Mouse (Mus musculus): ENCODE results near the gene Hmcn1. TPM values are rescaled to one million over a fixed set of nuclear protein-coding genes. Genes with fewer than 3 reads are reported as not detected.
A peak's percentile ranks its signal among the peaks of the same experiment; 100 is the strongest.

The Hmcn1 gene
- total and polyA plus RNA-seq, 2 experiments from 2014 or later = 1.2 to 2.5 TPM

GRCm38 (mm10) chr1:150682044-150682443 lies 311.2 kb downstream of the Hmcn1 start:
- WGBS = 87% methylated on average over 6 of the region's 6 CpGs
- no peaks in the 10 kb centered on the region for H3K27me3 ChIP-seq (ENCODE audit: insufficient read depth, low read length)
- no peaks in the 10 kb centered on the region for H3K9me3 ChIP-seq (ENCODE audit: low read length)
- H3K4me2 ChIP-seq (ENCODE audit: low read depth, low read length, poor library complexity, severe bottlenecking) = no peak overlapping the region
- H3K4me3 ChIP-seq (ENCODE audit: low read depth, low read length) = no peak overlapping the region
- no peaks in the 10 kb centered on the region for H3K36me3 ChIP-seq (ENCODE audit: insufficient read depth, low read length)
- no peak overlapping the region for H3K9ac ChIP-seq (replicated peaks; ENCODE audit: low read length, poor library complexity, severe bottlenecking)
- DNase-seq (ENCODE audit: low spot score) (no peak), ATAC-seq (ENCODE audit: low FRiP score) (no peak)
- peak overlapping the region; percentile 27; the same call in 1 of the 2 replicates for H3K27ac ChIP-seq (ENCODE audit: low read depth, low read length)
- H3K4me1 ChIP-seq (ENCODE audit: insufficient read depth, low read length) = no peaks in the 10 kb centered on the region
- TF ChIP-seq CTCF (IDR thresholded peaks at IDR 0.05) = no peak

DNA sequence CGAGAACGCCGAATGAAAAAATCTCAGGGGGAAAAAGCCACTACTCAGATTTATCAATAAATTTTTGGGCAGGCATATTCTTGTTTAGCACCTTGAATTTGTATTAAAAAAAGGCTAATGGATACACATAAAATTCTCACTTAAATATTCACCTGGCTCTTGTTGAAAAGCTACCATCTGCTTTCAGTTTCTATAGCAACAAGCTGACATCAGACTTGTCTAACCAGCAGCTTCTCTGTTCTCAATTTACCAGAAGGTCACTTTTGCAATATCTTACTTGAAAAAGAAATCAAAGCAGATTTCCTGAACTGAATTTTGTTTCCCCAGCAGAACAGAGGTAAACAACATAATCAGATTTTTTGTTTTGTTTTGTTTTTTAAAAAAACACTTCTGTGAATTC lies 311.8 kb downstream of the Hmcn1 start:
- H3K27ac ChIP-seq (ENCODE audit: low read depth, low read length) = peak overlapping the region; percentile 27; the same call in 1 of the 2 replicates
- H3K36me3 ChIP-seq (ENCODE audit: insufficient read depth, low read length) = no peaks in the 10 kb centered on the region
- H3K4me3 ChIP-seq (ENCODE audit: low read depth, low read length) = no peak overlapping the region
- no peak overlapping the region for H3K4me2 ChIP-seq (ENCODE audit: low read depth, low read length, poor library complexity, severe bottlenecking)
- WGBS = 61% methylated on average over 3 of the region's 3 CpGs
- H3K9me3 ChIP-seq (ENCODE audit: low read length) = no peaks in the 10 kb centered on the region
- no peaks in the 10 kb centered on the region for H3K4me1 ChIP-seq (ENCODE audit: insufficient read depth, low read length)
- no peak for ATAC-seq (ENCODE audit: low FRiP score)
- H3K9ac ChIP-seq (replicated peaks; ENCODE audit: low read length, poor library complexity, severe bottlenecking) = no peak overlapping the region
- DNase-seq (ENCODE audit: low spot score) = peak; percentile 37
- no peak for TF ChIP-seq CTCF (IDR thresholded peaks at IDR 0.05)
- no peaks in the 10 kb centered on the region for H3K27me3 ChIP-seq (ENCODE audit: insufficient read depth, low read length)

GRCm38 (mm10) chr1:150681006-150681405 lies 312.2 kb downstream of the Hmcn1 start:
- Histone ChIP-seq H3K4me3 (ENCODE audit: low read depth, low read length) (no peak overlapping the region), H3K4me2 (ENCODE audit: low read depth, low read length, poor library complexity, severe bottlenecking) (no peak overlapping the region), H3K36me3 (ENCODE audit: insufficient read depth, low read length) (no peaks in the 10 kb centered on the region), H3K4me1 (ENCODE audit: insufficient read depth, low read length) (no peaks in the 10 kb centered on the region), H3K9ac (replicated peaks; ENCODE audit: low read length, poor library complexity, severe bottlenecking) (no peak overlapping the region), H3K27me3 (ENCODE audit: insufficient read depth, low read length) (no peaks in the 10 kb centered on the region), H3K27ac (ENCODE audit: low read depth, low read length) (no peak overlapping the region), H3K9me3 (ENCODE audit: low read length) (no peaks in the 10 kb centered on the region)
- WGBS = 80% methylated on average over 15 of the region's 15 CpGs
- ATAC-seq (ENCODE audit: low FRiP score) (peak; percentile 57; the same call in 1 of the 2 replicates), DNase-seq (ENCODE audit: low spot score) (peak; percentile 10)
- TF ChIP-seq CTCF (IDR thresholded peaks at IDR 0.05) = no peak

DNA sequence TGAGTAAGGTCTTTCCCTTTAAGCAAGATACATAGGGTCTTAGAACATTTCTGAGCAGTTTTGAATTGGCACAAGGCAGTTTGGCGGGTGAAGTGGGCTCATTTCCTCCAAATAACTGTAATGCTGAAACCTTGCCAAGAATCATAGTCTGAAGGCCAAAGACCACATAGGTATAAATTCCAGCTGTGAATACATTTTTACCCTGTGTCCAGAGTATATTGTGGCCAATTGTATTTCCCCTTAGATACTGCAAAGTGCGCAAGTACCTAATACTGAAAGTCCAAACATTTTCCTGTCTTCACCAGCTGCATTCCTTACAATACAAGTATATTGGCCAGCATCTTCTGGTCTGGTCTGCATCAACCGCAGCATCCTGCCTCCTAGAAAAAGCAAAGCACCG lies 312.9 kb downstream of the Hmcn1 start:
- no peaks in the 10 kb centered on the region for H3K4me1 ChIP-seq (ENCODE audit: insufficient read depth, low read length)
- H3K27me3 ChIP-seq (ENCODE audit: insufficient read depth, low read length) = no peaks in the 10 kb centered on the region
- ATAC-seq (ENCODE audit: low FRiP score) (no peak), DNase-seq (ENCODE audit: low spot score) (no peak)
- TF ChIP-seq CTCF (IDR thresholded peaks at IDR 0.05) = no peak
- H3K27ac ChIP-seq (ENCODE audit: low read depth, low read length) = no peak overlapping the region
- no peak overlapping the region for H3K9ac ChIP-seq (replicated peaks; ENCODE audit: low read length, poor library complexity, severe bottlenecking)
- no peaks in the 10 kb centered on the region for H3K9me3 ChIP-seq (ENCODE audit: low read length)
- H3K4me2 ChIP-seq (ENCODE audit: low read depth, low read length, poor library complexity, severe bottlenecking) = no peak overlapping the region
- no peak overlapping the region for H3K4me3 ChIP-seq (ENCODE audit: low read depth, low read length)
- H3K36me3 ChIP-seq (ENCODE audit: insufficient read depth, low read length) = no peaks in the 10 kb centered on the region
- 83% methylated on average over 4 of the region's 4 CpGs for WGBS

- WGBS = 88% methylated on average over 1 of the region's 1 CpGs
- ATAC-seq (ENCODE audit: low FRiP score) (no peak), DNase-seq (ENCODE audit: low spot score) (no peak)
- TF ChIP-seq CTCF (IDR thresholded peaks at IDR 0.05) = no peak
- Histone ChIP-seq H3K4me3 (ENCODE audit: low read depth, low read length) (no peak overlapping the region), H3K4me1 (ENCODE audit: insufficient read depth, low read length) (no peaks in the 10 kb centered on the region), H3K27ac (ENCODE audit: low read depth, low read length) (no peak overlapping the region), H3K9ac (replicated peaks; ENCODE audit: low read length, poor library complexity, severe bottlenecking) (no peak overlapping the region), H3K9me3 (ENCODE audit: low read length) (no peaks in the 10 kb centered on the region), H3K4me2 (ENCODE audit: low read depth, low read length, poor library complexity, severe bottlenecking) (no peak overlapping the region), H3K36me3 (ENCODE audit: insufficient read depth, low read length) (no peaks in the 10 kb centered on the region), H3K27me3 (ENCODE audit: insufficient read depth, low read length) (no peaks in the 10 kb centered on the region)
Observed at GRCm38 (mm10) chr1:150645314-150645713, 347.9 kb downstream of the Hmcn1 start.

- no peak for TF ChIP-seq CTCF (IDR thresholded peaks at IDR 0.05)
- ATAC-seq (ENCODE audit: low FRiP score) = no peak
- H3K4me2 ChIP-seq (ENCODE audit: low read depth, low read length, poor library complexity, severe bottlenecking) = no peak overlapping the region
Observed at GRCm38 (mm10) chr1:150639522-150639921, 353.7 kb downstream of the Hmcn1 start.

More at GRCm38 (mm10) chr1:150639522-150639921, 353.7 kb downstream of the Hmcn1 start:
- Histone ChIP-seq H3K4me3 (ENCODE audit: low read depth, low read length) (no peak overlapping the region), H3K9me3 (ENCODE audit: low read length) (no peaks in the 10 kb centered on the region), H3K9ac (replicated peaks; ENCODE audit: low read length, poor library complexity, severe bottlenecking) (no peak overlapping the region), H3K27ac (ENCODE audit: low read depth, low read length) (no peak overlapping the region), H3K4me1 (ENCODE audit: insufficient read depth, low read length) (no peaks in the 10 kb centered on the region), H3K36me3 (ENCODE audit: insufficient read depth, low read length) (no peaks in the 10 kb centered on the region), H3K27me3 (ENCODE audit: insufficient read depth, low read length) (no peaks in the 10 kb centered on the region)
- 63% methylated on average over 6 of the region's 6 CpGs for WGBS
- no peak for DNase-seq (ENCODE audit: low spot score)
